Mouse (Mus musculus) liver, embryonic 14.5 days (tissue): ENCODE results near the gene Rpl4. TPM values are rescaled to one million over a fixed set of nuclear protein-coding genes. Genes with fewer than 3 reads are reported as not detected.

Experiments
- ATAC-seq: fragments of 200-750 bp; cut with Nextera tagmentation; 2 replicates; pipeline ENCODE4 v1.8.0; 2017; ENCODE audit warnings: moderate number of reproducible peaks, mild to moderate bottlenecking, moderate library complexity; ENCODE audit not compliant: insufficient read depth
- DNase-seq, 3 experiments: peaks; one replicate each; pipeline ENCODE4 v3.0.0-alpha.2; 2012 to 2013; ENCODE audit warnings: low read depth in 3 of 3, low spot score in 3 of 3
- H3K27ac ChIP-seq: fragments of 300-500 bp; sonication (generic); 2 replicates; pipeline ENCODE4 v1.5.1; 2014; ENCODE audit warnings: moderate library complexity, mild to moderate bottlenecking, control low read depth, inconsistent platforms
- H3K27me3 ChIP-seq: fragments of 300-500 bp; sonication (generic); 2 replicates; pipeline ENCODE4 v1.6.1; 2014; ENCODE audit warnings: mild to moderate bottlenecking, low read length, moderate library complexity; ENCODE audit not compliant: control insufficient read depth, insufficient read depth
- H3K36me3 ChIP-seq: fragments of 300-500 bp; sonication (generic); replicated peaks from 2 replicates; pipeline ENCODE4 v1.6.1; 2014; ENCODE audit warnings: low read depth; ENCODE audit not compliant: control insufficient read depth, insufficient read depth
- H3K4me1 ChIP-seq, 2 experiments: fragments of 200-500 bp in 1 of 2; fragments of 300-500 bp in 1 of 2; sonication (generic) in 1 of 2; replicated peaks; 2 replicates each; pipeline ENCODE4 v1.6.1; 2012 to 2014; ENCODE audit warnings: antibody characterized with exemption in 1 of 2, inconsistent platforms in 1 of 2, low read length in 1 of 2; ENCODE audit not compliant: control insufficient read depth in 2 of 2, insufficient read depth in 2 of 2
- H3K4me2 ChIP-seq: fragments of 300-500 bp; sonication (generic); 2 replicates; pipeline ENCODE4 v1.6.1; 2014; ENCODE audit warnings: low read depth, mild to moderate bottlenecking, control low read depth, moderate library complexity
- H3K4me3 ChIP-seq, 2 experiments: fragments of 200-500 bp in 1 of 2; fragments of 300-500 bp in 1 of 2; sonication (generic) in 1 of 2; 2 replicates each; pipeline ENCODE4 v1.5.1; 2012 to 2014; ENCODE audit warnings: low read depth in 2 of 2, low read length in 2 of 2, mild to moderate bottlenecking in 2 of 2, control low read depth in 1 of 2, inconsistent platforms in 1 of 2, moderate library complexity in 1 of 2; ENCODE audit not compliant: insufficient read depth in 1 of 2
- H3K9ac ChIP-seq: fragments of 300-500 bp; sonication (generic); replicated peaks from 2 replicates; pipeline ENCODE4 v1.6.1; 2014; ENCODE audit warnings: mild to moderate bottlenecking, control low read depth, moderate library complexity
- H3K9me3 ChIP-seq: fragments of 300-500 bp; sonication (generic); 2 replicates; pipeline ENCODE4 v1.6.1; 2016; ENCODE audit warnings: low read length, mixed read lengths; ENCODE audit not compliant: control insufficient read depth
- CTCF ChIP-seq: IDR thresholded peaks from 2 replicates; pipeline ENCODE4 v1.5.1; 2016; ENCODE audit warnings: antibody characterized with exemption, low read depth, control low read depth
- EP300 ChIP-seq: IDR thresholded peaks from 2 replicates; pipeline ENCODE4 v1.6.1; 2016; ENCODE audit warnings: antibody characterized with exemption, low read depth
- WGBS: fragments of 180-500 bp; shearing (Covaris S2); extraction: QIAGEN DNeasy Blood & Tissue Kit; methylation state at CpG from one replicate; pipeline ENCODE4 v1.1.7; 2014; ENCODE audit not compliant: insufficient replicate concordance; 5-methylcytosine and 5-hydroxymethylcytosine counted together
- polyA plus RNA-seq, 2 experiments: library from polyadenylated mRNA; depleted of rRNA in 1 of 2; stranded (reverse) in 1 of 2; unstranded in 1 of 2; fragments of >200 nt; fragmentation: Nextera tagmentation in 1 of 2; extraction: Ambion mirVana in 1 of 2; gene quantifications; 2 replicates each; pipeline versions ENCODE4 v1.2.1 to v1.2.3; 2012 to 2014

Gene Rpl4
- polyA plus RNA-seq, 2 experiments = 840 to 863 TPM

GRCm38 (mm10) chr9:64216641-64217040, 43.5 kb downstream of the Rpl4 start:
- no peak for TF ChIP-seq EP300
- no peak for TF ChIP-seq CTCF

GRCm38 (mm10) chr9:64217887-64218286, 44.7 kb downstream of the Rpl4 start:
- TF ChIP-seq CTCF = no peak
- TF ChIP-seq EP300 = no peak
- DNase-seq (no peak), ATAC-seq (no peak)
- Histone ChIP-seq H3K9ac (no peak overlapping the region), H3K27me3 (no peaks in the 10 kb centered on the region), H3K27ac (no peak overlapping the region), H3K4me2 (no peak overlapping the region), H3K36me3 (no peaks in the 10 kb centered on the region), H3K4me3 (no peak overlapping the region), H3K4me1 (peaks cover 0 to 8% of the 10 kb centered on the region in 2 experiments; a peak in 2 of 4 replicates), H3K9me3 (no peaks in the 10 kb centered on the region)

More at GRCm38 (mm10) chr9:64216641-64217040, 43.5 kb downstream of the Rpl4 start:
- H3K4me1 ChIP-seq = peaks cover 0 to 6% of the 10 kb centered on the region in 2 experiments; a peak in 2 of 4 replicates
- no peak overlapping the region for H3K4me3 ChIP-seq
- no peaks in the 10 kb centered on the region for H3K9me3 ChIP-seq
- no peak for DNase-seq
- no peaks in the 10 kb centered on the region for H3K27me3 ChIP-seq
- 78% methylated on average over 2 of the region's 2 CpGs for WGBS
- ATAC-seq = no peak
- no peaks in the 10 kb centered on the region for H3K36me3 ChIP-seq
- no peak overlapping the region for H3K4me2 ChIP-seq
- H3K9ac ChIP-seq = no peak overlapping the region
- no peak overlapping the region for H3K27ac ChIP-seq

DNA sequence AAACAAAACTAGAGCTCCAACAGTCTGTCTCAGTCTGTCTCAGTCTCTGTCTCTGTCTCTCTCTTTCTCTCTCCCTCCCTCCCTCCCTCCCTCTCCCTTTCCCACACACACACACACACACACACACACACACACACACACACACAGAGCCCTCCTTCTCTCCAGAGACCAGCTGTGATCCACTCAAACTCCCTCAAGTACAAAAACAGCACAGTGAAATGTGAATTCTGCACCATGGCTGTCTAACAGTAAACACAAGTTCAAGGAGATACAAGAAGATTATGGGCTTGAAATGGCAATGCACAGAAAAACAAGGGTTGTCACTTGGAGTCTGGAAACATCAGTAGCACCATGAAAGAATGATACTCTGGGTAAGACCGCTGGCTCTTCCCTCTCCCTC, 46.1 kb downstream of the Rpl4 start:
- Histone ChIP-seq H3K36me3 (no peaks in the 10 kb centered on the region), H3K4me1 (peaks cover 0 to 8% of the 10 kb centered on the region in 2 experiments; a peak in 2 of 4 replicates), H3K4me3 (no peak overlapping the region), H3K27ac (no peak overlapping the region), H3K4me2 (no peak overlapping the region), H3K27me3 (no peaks in the 10 kb centered on the region), H3K9me3 (no peaks in the 10 kb centered on the region), H3K9ac (no peak overlapping the region)
- no peak for DNase-seq
- 77% methylated on average over 1 of the region's 1 CpGs for WGBS
- TF ChIP-seq CTCF (no peak), EP300 (no peak)
- ATAC-seq = no peak

DNA sequence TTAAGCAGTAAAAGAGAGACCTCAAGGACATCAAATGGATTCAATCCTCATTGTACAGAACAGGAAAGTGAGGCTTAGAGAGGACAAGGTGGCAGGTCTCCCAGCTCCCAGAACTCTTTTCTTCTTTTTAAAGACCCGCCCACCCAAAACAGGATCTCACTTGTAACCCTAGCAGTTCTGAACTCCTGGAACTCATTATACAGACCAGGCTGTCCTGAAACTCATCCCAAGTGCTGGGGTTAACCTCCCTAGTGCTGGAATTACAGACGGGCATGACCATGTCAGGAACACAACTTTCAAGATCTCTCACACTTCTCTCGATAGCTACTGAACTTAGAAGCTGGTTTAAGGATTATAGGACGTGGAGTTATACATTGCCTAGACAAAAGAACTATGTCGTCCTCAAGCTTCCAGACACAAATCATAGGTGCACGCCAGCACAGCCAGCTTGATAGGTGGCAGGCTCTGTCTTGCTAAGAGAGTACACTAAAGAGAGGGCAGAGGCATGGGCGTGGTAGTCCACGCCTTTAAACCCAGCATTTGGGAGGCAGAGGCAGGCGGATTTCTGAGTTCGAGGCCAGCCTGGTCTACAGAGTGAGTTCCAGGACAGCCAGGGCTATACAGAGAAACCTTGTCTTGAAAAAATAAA, 46.7 kb downstream of the Rpl4 start:
- Histone ChIP-seq H3K4me1 (peaks cover 0 to 8% of the 10 kb centered on the region in 2 experiments; a peak in 2 of 4 replicates), H3K4me3 (no peak overlapping the region), H3K27me3 (no peaks in the 10 kb centered on the region), H3K9me3 (no peaks in the 10 kb centered on the region), H3K9ac (no peak overlapping the region), H3K27ac (no peak overlapping the region), H3K4me2 (no peak overlapping the region), H3K36me3 (no peaks in the 10 kb centered on the region)
- DNase-seq = no peak
- 74% methylated on average over 10 of the region's 10 CpGs for WGBS
- TF ChIP-seq CTCF (no peak), EP300 (no peak)
- no peak for ATAC-seq

DNA sequence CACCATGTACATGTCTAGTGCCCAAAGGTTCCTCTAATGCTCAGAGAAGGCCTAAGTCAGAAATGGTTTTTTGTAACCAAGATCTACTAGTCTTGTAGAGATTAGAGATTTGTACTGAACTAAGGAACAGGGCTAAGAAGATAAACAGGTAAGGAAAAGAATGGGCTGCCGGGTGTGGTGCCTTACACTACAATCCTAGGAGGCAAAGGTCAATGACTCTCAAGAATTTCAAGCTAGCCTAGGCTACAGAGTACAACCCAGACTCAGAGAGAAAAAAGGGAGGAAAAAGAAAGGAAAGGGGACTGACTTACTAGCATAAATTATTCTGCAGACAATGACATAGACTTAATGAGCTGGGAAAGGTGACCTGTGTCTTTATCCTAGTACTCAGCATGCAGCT, 47.4 kb downstream of the Rpl4 start:
- DNase-seq (no peak), ATAC-seq (no peak)
- Histone ChIP-seq H3K4me1 (peaks cover 0 to 8% of the 10 kb centered on the region in 2 experiments; a peak in 2 of 4 replicates), H3K9ac (no peak overlapping the region), H3K27me3 (no peaks in the 10 kb centered on the region), H3K36me3 (no peaks in the 10 kb centered on the region), H3K4me3 (no peak overlapping the region), H3K9me3 (no peaks in the 10 kb centered on the region), H3K27ac (no peak overlapping the region), H3K4me2 (no peak overlapping the region)
- 59% methylated on average over 1 of the region's 1 CpGs for WGBS
- TF ChIP-seq CTCF (no peak), EP300 (no peak)
